ENCODE assay signal across 19 mouse cellular contexts in the genomic region with DNA sequence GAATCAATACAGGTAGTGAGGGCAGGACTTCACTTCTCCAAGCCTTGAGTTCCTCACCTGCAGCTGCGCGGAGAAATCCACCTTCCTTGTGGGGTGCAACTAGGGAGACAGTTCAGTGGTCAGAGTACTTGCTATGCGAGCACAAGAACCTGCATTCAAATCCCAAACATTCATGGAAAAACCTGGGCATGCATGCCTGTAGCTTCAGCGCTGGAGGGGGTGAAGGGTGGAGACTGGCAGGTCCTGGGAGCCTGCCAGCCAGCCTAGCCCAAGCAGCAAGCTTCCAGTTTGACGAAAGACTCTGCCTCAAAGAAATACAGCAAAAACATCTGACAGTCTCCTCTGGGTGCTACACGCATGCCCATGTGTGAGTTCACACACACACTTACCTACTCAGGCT. TPM values are rescaled to one million over a fixed set of nuclear protein-coding genes. Genes with fewer than 3 reads are reported as not detected.
"Had no signal": no experiment of that assay in that cellular context is flagged by ENCODE, and none has a peak within 500 bp of the region (broad histone marks: within the 10 kb centered on the region; RNA-seq: fewer than 3 reads in every experiment).

A gene (minus strand): TSS at position 172 of the 400 bp plus-strand sequence.

- H3K27ac ChIP-seq: hindbrain, embryonic 14.5 days; intestine, embryonic 15.5 days; left cerebral cortex, adult 2 months; limb, embryonic 10.5 days; liver, embryonic 15.5 days; neural tube, embryonic 15.5 days had no signal

- H3K4me2 ChIP-seq: hindbrain, embryonic 14.5 days; intestine, embryonic 15.5 days; liver, embryonic 11.5 days; liver, embryonic 15.5 days; midbrain, embryonic 11.5 days; neural tube, embryonic 15.5 days had no signal

- H3K4me3 ChIP-seq: intestine, embryonic 15.5 days; left cerebral cortex, adult 2 months; limb, embryonic 10.5 days; liver, embryonic 15.5 days; myocyte; neural tube, embryonic 15.5 days had no signal

- H3K4me1 ChIP-seq: intestine, embryonic 15.5 days; limb, embryonic 10.5 days; neural tube, embryonic 15.5 days had no signal

- H3K9me3 ChIP-seq: intestine, embryonic 15.5 days; limb, embryonic 10.5 days; liver, embryonic 15.5 days; neural tube, embryonic 15.5 days had no signal

- H3K9ac ChIP-seq: hindbrain, embryonic 14.5 days; intestine, embryonic 15.5 days; liver, embryonic 15.5 days; neural tube, embryonic 15.5 days had no signal

- ATAC-seq: lung, postnatal 0 days had no signal

- H3K27me3 ChIP-seq: intestine, embryonic 15.5 days; liver, embryonic 15.5 days; neural tube, embryonic 15.5 days had no signal

- DNase-seq: lung, adult 2 months; lung, postnatal 36 days; right cerebral cortex, adult 18-20 months; thymus, postnatal 14 days had no signal

- H3K36me3 ChIP-seq: intestine, embryonic 15.5 days; limb, embryonic 10.5 days; liver, embryonic 15.5 days; neural tube, embryonic 15.5 days had no signal

RNA-seq across cellular contexts. Expression of the gene that starts here (rescaled TPM):
- total RNA-seq: layer of hippocampus, postnatal 25 days; left cerebral cortex, adult 2 months; left cerebral cortex, postnatal 14 days; megakaryocyte progenitor cell, adult 5-6 weeks had no signal
- polyA plus RNA-seq: hindbrain, embryonic 14.5 days; intestine, embryonic 15.5 days; limb, embryonic 10.5 days; liver, embryonic 11.5 days; liver, embryonic 15.5 days; lung, postnatal 0 days; midbrain, embryonic 11.5 days; myocyte; neural tube, embryonic 11.5 days; stomach, embryonic 14.5 days had no signal
